Mouse (Mus musculus): Measurements from ENCODE around the gene Dlg2. TPM values are rescaled to one million over a fixed set of nuclear protein-coding genes. Genes with fewer than 3 reads are reported as not detected.

Dlg2 gene
- total RNA-seq, 2 experiments from 2014 or later: 0.33 to 2.1 TPM

- no peak for ATAC-seq (replicated peaks; ENCODE audit: low FRiP score, low TSS enrichment, poor library complexity, severe bottlenecking)
These were observed 1458.6 kb downstream of the Dlg2 start for GRCm38 (mm10) chr7:91934881-91935597.

- ATAC-seq (replicated peaks; ENCODE audit: low FRiP score, low TSS enrichment, poor library complexity, severe bottlenecking): no peak
These were observed 1459.7 kb downstream of the Dlg2 start for GRCm38 (mm10) chr7:91936193-91936592.

- no peak for ATAC-seq (replicated peaks; ENCODE audit: low FRiP score, low TSS enrichment, poor library complexity, severe bottlenecking)
These were observed 1466.8 kb downstream of the Dlg2 start for GRCm38 (mm10) chr7:91943224-91943623.

GRCm38 (mm10) chr7:91955584-91955983 is 1479.1 kb downstream of the Dlg2 start:
- no peak for ATAC-seq (replicated peaks; ENCODE audit: low FRiP score, low TSS enrichment, poor library complexity, severe bottlenecking)

- no peak for ATAC-seq (replicated peaks; ENCODE audit: low FRiP score, low TSS enrichment, poor library complexity, severe bottlenecking)
These were observed 1486.5 kb downstream of the Dlg2 start for GRCm38 (mm10) chr7:91962956-91963355.

- no peak for ATAC-seq (replicated peaks; ENCODE audit: low FRiP score, low TSS enrichment, poor library complexity, severe bottlenecking)
These were observed 1496.5 kb downstream of the Dlg2 start for GRCm38 (mm10) chr7:91972970-91973369.

GRCm38 (mm10) chr7:92003769-92004455 is 1527.4 kb downstream of the Dlg2 start:
- no peak for ATAC-seq (replicated peaks; ENCODE audit: low FRiP score, low TSS enrichment, poor library complexity, severe bottlenecking)

GRCm38 (mm10) chr7:92005681-92006425 is 1529.4 kb downstream of the Dlg2 start:
- no peak for ATAC-seq (replicated peaks; ENCODE audit: low FRiP score, low TSS enrichment, poor library complexity, severe bottlenecking)

- no peak for ATAC-seq (replicated peaks; ENCODE audit: low FRiP score, low TSS enrichment, poor library complexity, severe bottlenecking)
These were observed 1532.2 kb downstream of the Dlg2 start for GRCm38 (mm10) chr7:92008702-92009101.

GRCm38 (mm10) chr7:92024928-92025327 is 1548.5 kb downstream of the Dlg2 start:
- no peak for ATAC-seq (replicated peaks; ENCODE audit: low FRiP score, low TSS enrichment, poor library complexity, severe bottlenecking)

- no peak for ATAC-seq (replicated peaks; ENCODE audit: low FRiP score, low TSS enrichment, poor library complexity, severe bottlenecking)
These were observed 1549.1 kb downstream of the Dlg2 start for GRCm38 (mm10) chr7:92025465-92026056.

- peak; percentile 78 for ATAC-seq (replicated peaks; ENCODE audit: low FRiP score, low TSS enrichment, poor library complexity, severe bottlenecking)
These were observed 1550.6 kb downstream of the Dlg2 start for GRCm38 (mm10) chr7:92027049-92027448.

- no peak for ATAC-seq (replicated peaks; ENCODE audit: low FRiP score, low TSS enrichment, poor library complexity, severe bottlenecking)
These were observed 1557.8 kb downstream of the Dlg2 start for GRCm38 (mm10) chr7:92034256-92034655.

GRCm38 (mm10) chr7:92040187-92040586 is 1563.7 kb downstream of the Dlg2 start:
- no peak for ATAC-seq (replicated peaks; ENCODE audit: low FRiP score, low TSS enrichment, poor library complexity, severe bottlenecking)

GRCm38 (mm10) chr7:92040785-92041411 is 1564.4 kb downstream of the Dlg2 start:
- no peak for ATAC-seq (replicated peaks; ENCODE audit: low FRiP score, low TSS enrichment, poor library complexity, severe bottlenecking)

- ATAC-seq (replicated peaks; ENCODE audit: low FRiP score, low TSS enrichment, poor library complexity, severe bottlenecking): no peak
These were observed 1568.5 kb downstream of the Dlg2 start for GRCm38 (mm10) chr7:92044966-92045365.

GRCm38 (mm10) chr7:92047271-92047670 is 1570.8 kb downstream of the Dlg2 start:
- ATAC-seq (replicated peaks; ENCODE audit: low FRiP score, low TSS enrichment, poor library complexity, severe bottlenecking): no peak

GRCm38 (mm10) chr7:92048876-92049275 is 1572.4 kb downstream of the Dlg2 start:
- ATAC-seq (replicated peaks; ENCODE audit: low FRiP score, low TSS enrichment, poor library complexity, severe bottlenecking): no peak

- no peak for ATAC-seq (replicated peaks; ENCODE audit: low FRiP score, low TSS enrichment, poor library complexity, severe bottlenecking)
These were observed 1590.4 kb downstream of the Dlg2 start for GRCm38 (mm10) chr7:92066851-92067250.

GRCm38 (mm10) chr7:92087429-92087828 is 1611.0 kb downstream of the Dlg2 start:
- ATAC-seq (replicated peaks; ENCODE audit: low FRiP score, low TSS enrichment, poor library complexity, severe bottlenecking): no peak
